Mouse (Mus musculus): Measurements from ENCODE around the gene Tle3. TPM values are rescaled to one million over a fixed set of nuclear protein-coding genes. Genes with fewer than 3 reads are reported as not detected.

The Tle3 gene
- total RNA-seq, 2 experiments from 2014 or later, result 53.1 to 57.2 TPM

GRCm38 (mm10) chr9:61416571-61416970 is 44.4 kb downstream of the Tle3 start:
- H3K27ac ChIP-seq, result peak overlapping the region; percentile 53; the same call in 1 of the 2 replicates
- TF ChIP-seq CTCF (conservative IDR thresholded peaks at IDR 0.05), result no peak

GRCm38 (mm10) chr9:61421626-61422025 is 49.5 kb downstream of the Tle3 start:
- no peak for DNase-seq (ENCODE audit: low spot score in 2 of 2)
- Histone ChIP-seq H3K27ac (no peak overlapping the region), H3K4me3 (no peak overlapping the region)
- no peak for TF ChIP-seq CTCF (conservative IDR thresholded peaks at IDR 0.05)

More at GRCm38 (mm10) chr9:61416571-61416970, 44.4 kb downstream of the Tle3 start:
- DNase-seq (ENCODE audit: low spot score in 2 of 2), result no peak
- H3K4me3 ChIP-seq, result no peak overlapping the region

GRCm38 (mm10) chr9:61424245-61424644 is 52.1 kb downstream of the Tle3 start:
- no peak overlapping the region for H3K27ac ChIP-seq
- no peak for TF ChIP-seq CTCF (conservative IDR thresholded peaks at IDR 0.05)
- H3K4me3 ChIP-seq, result no peak overlapping the region
- no peak for DNase-seq (ENCODE audit: low spot score in 2 of 2)

- TF ChIP-seq CTCF (conservative IDR thresholded peaks at IDR 0.05), result no peak
- DNase-seq (ENCODE audit: low spot score in 2 of 2), result no peak
Measured at GRCm38 (mm10) chr9:61426493-61426892, 54.3 kb downstream of the Tle3 start.

GRCm38 (mm10) chr9:61427051-61427450 is 54.9 kb downstream of the Tle3 start:
- no peak for TF ChIP-seq CTCF (conservative IDR thresholded peaks at IDR 0.05)
- DNase-seq (ENCODE audit: low spot score in 2 of 2), result no peak
- Histone ChIP-seq H3K27ac (no peak overlapping the region), H3K4me3 (no peak overlapping the region)

More at GRCm38 (mm10) chr9:61426493-61426892, 54.3 kb downstream of the Tle3 start:
- Histone ChIP-seq H3K27ac (no peak overlapping the region), H3K4me3 (no peak overlapping the region)

GRCm38 (mm10) chr9:61427901-61428300 is 55.7 kb downstream of the Tle3 start:
- no peak for DNase-seq (ENCODE audit: low spot score in 2 of 2)
- Histone ChIP-seq H3K4me3 (no peak overlapping the region), H3K27ac (no peak overlapping the region)
- no peak for TF ChIP-seq CTCF (conservative IDR thresholded peaks at IDR 0.05)

GRCm38 (mm10) chr9:61431830-61432229 is 59.7 kb downstream of the Tle3 start:
- TF ChIP-seq CTCF (conservative IDR thresholded peaks at IDR 0.05), result no peak
- H3K27ac ChIP-seq, result no peak overlapping the region
- DNase-seq (ENCODE audit: low spot score in 2 of 2), result no peak
- no peak overlapping the region for H3K4me3 ChIP-seq

GRCm38 (mm10) chr9:61433206-61433605 is 61.0 kb downstream of the Tle3 start:
- Histone ChIP-seq H3K4me3 (no peak overlapping the region), H3K27ac (no peak overlapping the region)
- TF ChIP-seq CTCF (conservative IDR thresholded peaks at IDR 0.05), result no peak
- no peak for DNase-seq (ENCODE audit: low spot score in 2 of 2)

- no peak overlapping the region for H3K4me3 ChIP-seq
- DNase-seq (ENCODE audit: low spot score in 2 of 2), result peak; percentile 49 to 77
- TF ChIP-seq CTCF (conservative IDR thresholded peaks at IDR 0.05), result no peak
- H3K27ac ChIP-seq, result no peak overlapping the region
Measured at GRCm38 (mm10) chr9:61434062-61434461, 61.9 kb downstream of the Tle3 start.

GRCm38 (mm10) chr9:61435191-61435989 is 63.2 kb downstream of the Tle3 start:
- no peak overlapping the region for H3K27ac ChIP-seq
- no peak for TF ChIP-seq CTCF (conservative IDR thresholded peaks at IDR 0.05)
- no peak overlapping the region for H3K4me3 ChIP-seq
- no peak for DNase-seq (ENCODE audit: low spot score in 2 of 2)

GRCm38 (mm10) chr9:61436104-61436503 is 63.9 kb downstream of the Tle3 start:
- Histone ChIP-seq H3K4me3 (no peak overlapping the region), H3K27ac (no peak overlapping the region)
- DNase-seq (ENCODE audit: low spot score in 2 of 2), result no peak
- no peak for TF ChIP-seq CTCF (conservative IDR thresholded peaks at IDR 0.05)

GRCm38 (mm10) chr9:61436761-61437160 is 64.6 kb downstream of the Tle3 start:
- Histone ChIP-seq H3K4me3 (no peak overlapping the region), H3K27ac (no peak overlapping the region)
- no peak for TF ChIP-seq CTCF (conservative IDR thresholded peaks at IDR 0.05)
- DNase-seq (ENCODE audit: low spot score in 2 of 2), result no peak

GRCm38 (mm10) chr9:61439092-61439491 is 66.9 kb downstream of the Tle3 start:
- no peak for TF ChIP-seq CTCF (conservative IDR thresholded peaks at IDR 0.05)
- no peak for DNase-seq (ENCODE audit: low spot score in 2 of 2)
- H3K27ac ChIP-seq, result no peak overlapping the region
- no peak overlapping the region for H3K4me3 ChIP-seq

- no peak for DNase-seq (ENCODE audit: low spot score in 2 of 2)
- TF ChIP-seq CTCF (conservative IDR thresholded peaks at IDR 0.05), result no peak
- Histone ChIP-seq H3K4me3 (no peak overlapping the region), H3K27ac (no peak overlapping the region)
Measured at GRCm38 (mm10) chr9:61439979-61440378, 67.8 kb downstream of the Tle3 start.
